Mouse (Mus musculus): ENCODE data around the gene Gldn.

GRCm38 (mm10) chr9:54336532-54337144, 50.4 kb downstream of the Gldn start:
- TF ChIP-seq CTCF (IDR thresholded peaks at IDR 0.05; ENCODE audit: low read depth, low read length) (peak; percentile 50), TAL1 (conservative IDR thresholded peaks at IDR 0.05; ENCODE audit: low read depth, low read length) (no peak), POLR2AphosphoS5 (IDR thresholded peaks at IDR 0.05; ENCODE audit: insufficient replicate concordance, low read depth, low read length) (no peak), GATA2 (IDR thresholded peaks at IDR 0.05; ENCODE audit: borderline replicate concordance, low read depth, low read length) (no peak), GATA1 (IDR thresholded peaks at IDR 0.05; ENCODE audit: borderline replicate concordance, low read length) (no peak)

Measured in G1E (cell line).